Mouse (Mus musculus) forebrain, embryonic 14.5 days (tissue): Measurements from ENCODE around the gene Gpr137. TPM values are rescaled to one million over a fixed set of nuclear protein-coding genes. Genes with fewer than 3 reads are reported as not detected.

ENCODE experiments used
- ATAC-seq: fragments of 200-750 bp; cut with Nextera tagmentation; 2 replicates; pipeline ENCODE4 v1.8.0; 2017; ENCODE audit warnings: mild to moderate bottlenecking, moderate library complexity
- DNase-seq: peaks from one replicate; pipeline ENCODE4 v3.0.0-alpha.2; 2015; ENCODE audit warnings: low spot score
- H3K27ac ChIP-seq: fragments of 300-500 bp; sonication (generic); 2 replicates; pipeline ENCODE4 v1.5.1; 2014; ENCODE audit warnings: low read depth, mild to moderate bottlenecking, control low read depth, low read length, moderate library complexity
- H3K27me3 ChIP-seq: fragments of 300-500 bp; sonication (generic); replicated peaks from 2 replicates; pipeline ENCODE4 v1.6.1; 2014; ENCODE audit warnings: low read length, control low read depth, mixed read lengths; ENCODE audit not compliant: control insufficient read depth, insufficient read depth
- H3K36me3 ChIP-seq: fragments of 300-500 bp; sonication (generic); 2 replicates; pipeline ENCODE4 v1.6.1; 2014; ENCODE audit warnings: low read length, control low read depth; ENCODE audit not compliant: control insufficient read depth, insufficient read depth
- H3K4me1 ChIP-seq: fragments of 300-500 bp; sonication (generic); 2 replicates; pipeline ENCODE4 v1.6.1; 2014; ENCODE audit warnings: antibody characterized with exemption, low read length, control low read depth; ENCODE audit not compliant: control insufficient read depth, insufficient read depth
- H3K4me2 ChIP-seq: fragments of 300-500 bp; sonication (generic); 2 replicates; pipeline ENCODE4 v1.6.1; 2014; ENCODE audit warnings: mild to moderate bottlenecking, control low read depth, low read length
- H3K4me3 ChIP-seq: fragments of 300-500 bp; sonication (generic); 2 replicates; pipeline ENCODE4 v1.5.1; 2014; ENCODE audit warnings: low read depth, low read length, control low read depth
- H3K9ac ChIP-seq: fragments of 300-500 bp; sonication (generic); 2 replicates; pipeline ENCODE4 v1.6.1; 2014; ENCODE audit warnings: mild to moderate bottlenecking, low read length, control low read depth, moderate library complexity
- H3K9me3 ChIP-seq: fragments of 300-500 bp; sonication (generic); replicated peaks from 2 replicates; pipeline ENCODE4 v1.6.1; 2016; ENCODE audit warnings: low read length, control low read depth, mixed read lengths; ENCODE audit not compliant: control insufficient read depth
- WGBS: fragments of 180-500 bp; shearing (Covaris S2); extraction: QIAGEN DNeasy Blood & Tissue Kit; methylation state at CpG from one replicate; pipeline ENCODE4 v1.1.7; 2014; 5-methylcytosine and 5-hydroxymethylcytosine counted together
- microRNA-seq: library from miRNA; unstranded; fragments of <30 nt; microRNA quantifications from one replicate; pipeline ENCODE4, GENCODE M21; 2016
- polyA plus RNA-seq: library from polyadenylated mRNA; unstranded; fragments of >200 nt; fragmentation: Nextera tagmentation; extraction: Ambion mirVana; gene quantifications from 2 replicates; pipeline ENCODE4 v1.2.1, GENCODE M21; 2014

The Gpr137 gene
- polyA plus RNA-seq, 1 experiment from 2014 or later = 38.1 TPM

GRCm38 (mm10) chr19:6893731-6894451, 48.4 kb downstream of the Gpr137 start:
- WGBS = 94% methylated on average over 14 of the region's 14 CpGs
- no peaks in the 10 kb centered on the region for H3K4me1 ChIP-seq
- no peak overlapping the region for H3K4me2 ChIP-seq
- ATAC-seq = no peak
- H3K27me3 ChIP-seq = no peaks in the 10 kb centered on the region
- H3K9me3 ChIP-seq = 0 out of 2 replicates have a peak, but pooled peaks cover 2% of the 10 kb centered on the region
- H3K36me3 ChIP-seq = no peaks in the 10 kb centered on the region
- no peak overlapping the region for H3K9ac ChIP-seq
- DNase-seq = no peak
- no peak overlapping the region for H3K27ac ChIP-seq
- no peak overlapping the region for H3K4me3 ChIP-seq

- Histone ChIP-seq H3K9ac (no peak overlapping the region), H3K36me3 (no peaks in the 10 kb centered on the region), H3K27me3 (no peaks in the 10 kb centered on the region), H3K4me2 (no peak overlapping the region), H3K4me1 (no peaks in the 10 kb centered on the region), H3K9me3 (0 out of 2 replicates have a peak, but pooled peaks cover 2% of the 10 kb centered on the region), H3K27ac (no peak overlapping the region), H3K4me3 (no peak overlapping the region)
- no peak for ATAC-seq
- WGBS = 78% methylated on average over 4 of the region's 4 CpGs
- no peak for DNase-seq
These were observed 49.8 kb downstream of the Gpr137 start for GRCm38 (mm10) chr19:6892512-6892911.

Small RNA genes lying within 50 kb of the gene (microRNA-seq; reads per million reads assigned to microRNA genes)
- 0.66 reads per million for gene Mir6990

Other genes starting within 250 kb of the Gpr137 start
- 3.0 and 7.0 TPM in 2 replicates for gene Rps6ka4, start 101.8 kb downstream of the Gpr137 start, polyA plus RNA-seq
- 0.07 and 0.37 TPM in 2 replicates for gene Ccdc88b, start 84.3 kb downstream of the Gpr137 start, polyA plus RNA-seq
- 125 and 150 TPM in 2 replicates for gene Trmt112, start 32.8 kb downstream of the Gpr137 start, polyA plus RNA-seq
- gene Prdx5, start 32.4 kb downstream of the Gpr137 start, polyA plus RNA-seq = 229 and 233 TPM in 2 replicates
- gene Esrra, start 20.7 kb downstream of the Gpr137 start, polyA plus RNA-seq = 6.3 and 7.0 TPM in 2 replicates
- 0.45 and 1.1 TPM in 2 replicates for gene Catsperz, start 17.1 kb downstream of the Gpr137 start, polyA plus RNA-seq
- gene Kcnk4, start 8.0 kb downstream of the Gpr137 start, polyA plus RNA-seq = 0.77 and 0.98 TPM in 2 replicates
- gene Bad, start 619 bp downstream of the Gpr137 start, polyA plus RNA-seq = 77.0 and 81.1 TPM in 2 replicates
- 180 and 194 TPM in 2 replicates for gene Ppp1r14b, start 32.5 kb upstream of the Gpr137 start, polyA plus RNA-seq
- 6.7 and 7.7 TPM in 2 replicates for gene Plcb3, start 34.0 kb upstream of the Gpr137 start, polyA plus RNA-seq
- 80.1 and 80.4 TPM in 2 replicates for gene Fkbp2, start 38.0 kb upstream of the Gpr137 start, polyA plus RNA-seq
- 24.5 and 28.4 TPM in 2 replicates for gene Vegfb, start 45.2 kb upstream of the Gpr137 start, polyA plus RNA-seq
- gene Dnajc4, start 50.1 kb upstream of the Gpr137 start, polyA plus RNA-seq = 22.5 and 25.2 TPM in 2 replicates
- 18.8 and 21.2 TPM in 2 replicates for gene Nudt22, start 53.6 kb upstream of the Gpr137 start, polyA plus RNA-seq
- 14.4 and 15.2 TPM in 2 replicates for gene Trpt1, start 53.7 kb upstream of the Gpr137 start, polyA plus RNA-seq
- gene Fermt3, start 77.0 kb upstream of the Gpr137 start, polyA plus RNA-seq = 3.5 TPM in 2 replicates
- 278 and 287 TPM in 2 replicates for gene Stip1, start 97.5 kb upstream of the Gpr137 start, polyA plus RNA-seq
- 4.0 and 4.8 TPM in 2 replicates for gene Macrod1, start 114.3 kb upstream of the Gpr137 start, polyA plus RNA-seq
- 9.5 and 12.2 TPM in 2 replicates for gene Flrt1, start 163.2 kb upstream of the Gpr137 start, polyA plus RNA-seq